Mouse (Mus musculus): ENCODE data around the gene Slc38a9.

DNA sequence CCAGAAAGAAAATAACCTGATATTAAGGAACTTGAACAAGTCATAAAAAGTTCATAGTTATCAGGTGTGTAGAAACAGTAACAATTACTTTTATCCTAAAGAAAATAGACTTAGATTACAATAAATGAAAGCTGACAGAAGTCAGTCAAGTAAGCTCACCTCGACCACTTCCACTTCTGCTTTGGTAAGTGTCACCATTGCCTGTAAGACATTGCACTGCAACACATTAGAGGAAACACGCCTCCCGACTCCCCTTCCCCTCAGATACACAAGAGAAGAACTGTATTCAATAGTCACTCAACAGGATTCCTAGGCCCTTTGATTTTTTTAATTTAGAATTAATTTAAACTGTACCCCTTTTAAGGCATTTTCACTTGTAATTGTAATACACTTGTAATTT, 35.9 kb upstream of the Slc38a9 start:
- TF ChIP-seq CTCF (IDR thresholded peaks at IDR 0.05; ENCODE audit: insufficient read depth, low read depth, low read length) (no peak), POLR2A (IDR thresholded peaks at IDR 0.05; ENCODE audit: insufficient read depth, low read depth, low read length) (no peak)

All from olfactory bulb, adult 2 months (tissue).